Mouse (Mus musculus) kidney, adult 8-10 months (tissue): ENCODE measurements at regions not wholly inside any gene's neighbourhood (a gene's known extent, or its start where the extent isn't known, plus 50 kb on each side); places are given as distances from the start of the nearest gene placed in this dataset.

Source experiments
- DNase-seq, 2 experiments: peaks; one replicate each; pipeline ENCODE4 v3.0.0; 2022

DNA sequence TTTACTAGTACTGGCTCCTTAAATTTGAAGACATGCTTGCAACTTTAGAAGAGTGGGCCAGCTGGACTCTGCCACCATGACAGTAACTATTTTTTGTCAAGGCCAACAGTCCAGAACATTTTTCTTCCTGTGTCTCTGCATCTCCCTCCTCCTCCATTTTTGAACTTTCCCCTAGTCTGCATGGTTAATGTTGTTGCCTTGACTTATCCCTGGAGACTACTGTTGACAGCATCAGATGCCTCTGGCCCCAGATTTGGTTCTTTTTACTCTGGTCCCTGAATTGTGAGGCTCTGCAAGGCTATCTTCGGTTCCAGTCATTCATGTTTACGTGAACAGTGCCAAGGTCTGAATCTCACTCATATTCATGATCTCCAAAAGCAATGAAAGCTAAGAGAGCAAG lies 724.4 kb upstream of the 2610301B20Rik start:
- no peak for DNase-seq

DNA sequence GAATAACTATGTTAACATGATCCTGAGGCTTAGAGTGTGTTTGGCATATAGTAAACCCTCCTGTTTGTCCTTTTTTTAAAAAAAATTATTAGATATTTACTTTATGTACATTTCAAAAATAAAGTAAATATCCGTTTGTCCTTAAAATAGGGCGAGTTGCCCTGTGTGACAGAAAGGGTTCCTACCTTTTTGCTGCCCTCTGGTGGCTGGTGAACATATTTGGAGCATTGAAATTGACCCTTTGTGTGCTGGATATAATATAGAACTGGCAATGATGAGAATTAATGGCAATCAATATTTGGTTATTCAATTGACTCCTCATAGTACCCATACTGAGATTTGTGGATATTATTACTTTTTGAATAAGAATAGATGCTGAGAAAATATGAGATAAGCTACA lies 723.8 kb upstream of the 2610301B20Rik start:
- peak; percentile 5 to 29 for DNase-seq

DNA sequence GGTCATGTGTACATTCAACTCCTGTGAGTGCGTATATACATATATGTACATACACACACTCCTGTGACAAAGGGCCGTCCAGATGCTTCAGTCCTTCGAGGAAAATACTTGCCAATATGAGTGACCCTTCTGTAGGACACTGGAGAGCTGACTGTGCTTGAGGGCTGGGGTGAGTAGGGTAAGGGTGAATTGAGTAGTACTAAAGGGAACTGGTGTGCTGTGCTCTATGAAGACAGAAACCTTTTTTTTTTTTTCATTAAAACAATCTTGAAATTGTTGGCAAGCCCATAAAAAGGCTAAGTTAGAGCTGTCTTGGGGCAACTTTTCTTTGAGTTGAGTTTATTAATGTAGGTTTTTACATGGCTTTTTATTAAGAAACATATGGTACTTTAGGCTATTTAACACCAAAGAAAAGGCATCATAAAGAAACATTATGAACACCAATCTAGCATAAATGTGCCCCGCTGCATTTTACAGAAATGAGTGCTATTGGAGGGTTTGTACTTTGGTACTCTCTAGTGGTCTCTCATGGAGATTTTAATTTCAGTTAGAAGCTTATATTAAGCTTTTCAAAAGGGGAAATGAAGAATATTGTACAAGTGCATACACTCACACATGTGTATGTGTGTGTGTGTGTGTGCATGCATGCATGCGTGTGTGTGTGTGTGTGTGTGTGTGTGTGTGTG lies 718.5 kb upstream of the 2610301B20Rik start:
- DNase-seq: no peak

DNA sequence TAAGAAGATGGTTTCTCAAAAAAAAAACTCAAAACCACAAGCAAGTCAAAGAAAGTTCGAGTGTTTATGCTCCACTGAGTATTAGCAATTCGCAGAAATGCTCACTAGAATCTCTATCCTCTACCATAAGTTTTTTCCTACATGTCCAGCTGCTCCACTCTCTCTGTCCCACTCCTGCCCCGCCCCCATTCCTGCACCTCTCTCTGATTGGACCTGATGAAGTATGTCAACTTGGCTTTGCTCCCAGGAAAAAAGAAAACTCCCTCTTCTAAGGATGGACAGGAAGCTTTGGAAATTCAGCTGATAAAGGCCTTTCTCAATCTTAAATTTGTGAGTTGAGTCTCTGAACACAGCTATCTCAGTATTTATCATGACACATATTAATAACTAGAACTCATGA lies 684.4 kb upstream of the 2610301B20Rik start:
- DNase-seq: no peak

DNA sequence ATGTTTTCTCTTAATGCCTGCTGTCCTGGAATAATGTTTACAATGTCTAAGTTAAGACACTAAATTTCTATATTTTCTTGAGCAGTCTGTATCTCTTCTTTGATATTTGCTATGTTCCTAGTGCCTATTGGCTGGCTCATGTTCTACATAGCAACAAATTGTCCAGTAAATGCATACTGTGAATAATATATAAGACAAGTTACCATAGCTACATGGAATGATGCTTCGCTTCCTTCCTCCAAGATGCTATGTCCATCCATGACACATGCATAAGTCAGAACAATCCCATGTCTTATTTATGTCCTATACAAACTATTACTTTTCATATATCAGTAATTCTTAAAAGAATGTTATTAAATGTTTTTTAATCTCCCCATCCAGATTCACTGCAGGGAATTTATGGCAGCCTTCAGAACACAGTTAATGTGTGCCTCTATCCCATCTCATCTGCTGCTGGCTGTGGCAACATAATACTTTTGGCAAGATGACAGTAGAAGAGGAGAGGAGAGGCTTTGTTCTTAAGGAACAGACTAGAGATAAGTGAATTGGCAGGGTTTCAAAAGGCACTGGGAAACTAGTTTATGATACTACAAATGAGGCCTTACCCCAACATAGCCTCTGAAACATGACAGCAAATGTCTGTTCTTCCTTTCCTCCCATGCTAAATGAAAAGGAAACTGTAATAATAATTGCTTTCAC lies 676.9 kb upstream of the 2610301B20Rik start:
- no peak for DNase-seq

DNA sequence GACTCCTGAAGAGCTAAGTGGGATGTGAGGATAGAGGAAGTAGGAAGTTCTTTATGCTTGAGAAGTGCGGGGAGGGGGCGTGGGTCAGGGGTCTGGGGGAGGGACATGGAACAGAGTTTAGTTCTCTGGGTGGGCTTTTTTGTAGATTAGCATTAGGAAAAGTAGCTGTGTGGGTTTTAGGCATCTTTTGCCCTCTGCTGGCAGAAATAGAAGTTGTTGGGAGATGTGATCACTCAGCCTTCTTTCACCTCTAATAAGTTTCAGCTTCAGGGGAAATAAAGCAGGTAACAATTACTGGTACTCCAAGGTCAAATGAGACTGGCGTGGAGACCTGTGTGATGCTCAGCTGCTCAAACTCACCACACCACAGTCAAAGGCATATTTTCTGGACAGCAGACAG lies 672.5 kb upstream of the 2610301B20Rik start:
- DNase-seq: no peak

DNA sequence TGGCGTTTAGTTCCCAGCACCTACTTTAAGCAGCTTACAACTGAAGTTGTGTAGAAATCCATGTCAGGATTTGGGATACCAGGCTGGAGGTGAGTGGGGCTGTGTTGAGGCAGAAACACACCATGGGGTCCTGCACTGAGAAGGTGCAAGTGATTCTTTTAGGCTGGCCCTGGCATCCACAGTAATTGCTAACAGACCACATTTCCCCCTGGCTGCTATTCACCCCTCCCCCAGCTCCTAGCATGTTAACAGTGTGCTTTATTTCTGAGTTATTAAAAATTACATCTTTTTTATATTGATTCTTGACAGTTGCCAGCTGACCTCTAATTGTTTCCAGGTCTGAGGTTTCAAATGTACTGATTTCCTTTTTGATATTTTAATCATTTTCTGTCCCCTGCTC lies 670.1 kb upstream of the 2610301B20Rik start:
- no peak for DNase-seq

DNA sequence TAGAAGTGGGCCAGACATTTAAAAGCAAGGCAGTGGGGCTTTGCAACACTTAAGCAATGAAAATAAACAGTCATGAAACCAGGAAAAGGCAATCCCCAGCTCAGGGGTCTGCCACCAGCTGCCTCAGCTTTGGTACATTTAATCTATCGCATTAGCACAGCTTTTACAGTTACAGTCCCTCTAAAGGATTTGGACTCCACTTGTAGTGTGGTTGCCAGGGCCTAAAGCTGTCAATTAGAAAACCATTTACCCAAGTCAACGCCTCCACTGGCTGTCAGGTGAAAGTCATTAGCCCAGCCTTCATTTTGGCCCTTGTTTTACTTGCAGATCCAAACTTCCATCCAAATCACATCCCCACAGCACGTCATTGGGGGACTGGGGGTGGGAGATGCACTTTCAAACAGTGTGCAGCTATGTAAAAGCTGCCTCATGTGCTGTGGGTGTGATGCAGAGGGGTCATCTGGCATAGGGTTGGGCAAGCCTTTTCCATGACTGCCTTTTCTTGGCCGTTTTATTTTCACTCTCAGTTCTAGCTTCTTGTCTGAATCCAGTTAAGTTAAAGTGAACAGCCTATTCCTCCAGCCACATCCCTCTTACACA lies 664.9 kb upstream of the 2610301B20Rik start:
- DNase-seq: peak in 1 of 2 experiments; percentile 41

DNA sequence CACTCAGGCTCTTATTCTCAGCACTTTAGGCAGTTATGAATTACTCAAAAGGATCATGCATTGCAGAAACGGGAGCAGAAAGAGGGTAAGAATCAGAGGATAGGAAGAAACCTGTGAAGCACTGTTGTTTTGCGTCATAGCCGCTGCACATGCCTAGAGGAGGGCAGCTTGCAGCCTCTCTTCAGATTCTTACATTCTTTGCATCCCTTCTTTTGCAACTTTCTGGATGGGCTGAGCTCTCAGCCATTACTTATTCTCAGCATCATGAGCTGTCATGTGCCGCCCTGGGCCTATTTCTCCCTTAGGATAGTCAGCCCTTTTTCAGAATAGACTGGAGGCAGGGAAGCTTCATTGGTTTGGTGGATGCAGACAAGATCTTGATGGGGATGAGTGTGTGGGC lies 663.0 kb upstream of the 2610301B20Rik start:
- no peak for DNase-seq

DNA sequence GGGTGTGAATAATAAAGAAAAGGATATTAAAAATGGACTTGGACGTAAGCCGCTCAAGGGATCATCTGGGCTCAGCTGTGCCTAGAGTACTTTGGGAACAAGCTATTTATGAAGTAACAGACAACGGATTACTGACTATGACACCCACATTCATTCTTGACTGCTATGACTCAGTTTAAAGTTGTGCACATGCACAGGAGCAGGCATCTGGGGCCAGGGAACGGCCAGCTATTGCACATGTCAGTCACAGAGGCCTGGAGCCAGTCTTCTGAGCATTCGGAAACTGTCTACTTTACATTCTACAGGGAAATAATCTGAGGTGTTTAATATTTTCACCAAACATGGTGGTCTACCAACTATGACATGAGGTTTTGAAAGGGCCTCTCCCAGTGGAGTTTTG lies 639.0 kb upstream of the 2610301B20Rik start:
- DNase-seq: no peak

DNA sequence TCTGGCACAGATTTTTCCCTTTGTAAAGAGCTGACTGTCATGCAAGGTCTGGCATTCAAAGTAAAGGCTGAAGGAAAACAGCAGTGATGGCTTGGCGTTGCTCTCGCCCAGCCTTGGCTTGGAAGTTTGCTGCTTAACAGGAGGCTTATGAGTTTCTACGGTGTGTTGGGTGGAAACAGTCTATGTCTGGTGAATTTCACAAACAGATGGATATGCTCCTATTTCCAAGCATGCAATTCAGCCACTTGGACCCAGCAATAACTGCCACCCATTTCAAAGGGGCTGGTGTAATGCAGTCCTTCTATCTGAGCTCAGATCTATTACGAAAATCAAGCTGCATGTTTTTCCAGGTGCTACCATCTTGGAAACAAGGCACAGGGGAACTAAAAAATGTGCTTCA lies 632.2 kb upstream of the 2610301B20Rik start:
- DNase-seq: no peak

DNA sequence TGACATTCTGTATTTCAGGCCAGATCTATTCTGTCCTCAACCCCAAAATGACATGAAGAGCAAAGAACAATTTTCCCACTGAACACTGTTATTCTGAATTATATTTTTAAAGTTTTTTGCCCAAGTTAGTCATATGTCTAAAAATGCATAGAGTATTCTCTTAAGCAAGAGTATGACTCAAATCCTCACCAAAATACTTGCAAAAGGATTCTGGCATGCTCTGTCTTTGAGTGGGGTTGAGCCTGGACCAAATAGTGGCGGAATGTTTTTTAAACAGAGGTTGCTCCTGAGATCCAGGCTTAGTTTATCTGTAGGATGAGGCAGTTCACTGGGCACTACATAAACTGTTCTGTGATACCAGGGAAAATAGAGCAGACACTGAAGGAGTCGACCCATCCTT lies 631.4 kb upstream of the 2610301B20Rik start:
- DNase-seq: no peak

DNA sequence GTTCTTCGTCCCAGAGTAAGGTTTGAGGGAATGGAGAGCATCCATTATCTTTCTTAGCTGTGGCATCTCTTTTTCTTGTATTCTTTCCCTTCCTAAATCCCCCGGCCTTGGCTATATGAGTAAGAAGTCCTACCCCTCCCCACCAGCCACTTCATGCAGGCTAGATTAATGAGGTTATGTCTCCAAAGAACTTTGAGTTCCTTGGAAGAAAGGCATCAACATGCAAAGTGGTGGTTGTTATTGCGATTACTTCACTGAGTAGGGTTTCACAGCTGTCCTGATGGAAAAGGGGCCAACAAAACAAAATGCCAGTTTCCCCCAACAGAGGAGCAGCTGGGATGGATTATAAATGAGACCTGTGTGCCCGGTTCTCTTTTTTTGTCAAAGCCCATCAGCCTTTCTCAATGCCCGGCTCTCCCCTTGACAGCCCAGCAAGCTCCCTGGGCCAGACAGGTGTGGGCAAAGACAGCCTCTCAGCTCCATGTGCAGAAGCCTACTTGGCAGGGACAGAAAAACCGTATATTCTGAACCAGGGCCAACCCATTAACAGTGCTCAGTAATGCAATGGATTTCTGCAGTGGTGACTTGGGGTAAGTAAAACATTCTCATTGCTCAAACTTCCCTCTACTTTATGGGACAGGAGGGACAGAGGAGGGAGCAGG lies 620.1 kb upstream of the 2610301B20Rik start:
- DNase-seq: no peak

DNA sequence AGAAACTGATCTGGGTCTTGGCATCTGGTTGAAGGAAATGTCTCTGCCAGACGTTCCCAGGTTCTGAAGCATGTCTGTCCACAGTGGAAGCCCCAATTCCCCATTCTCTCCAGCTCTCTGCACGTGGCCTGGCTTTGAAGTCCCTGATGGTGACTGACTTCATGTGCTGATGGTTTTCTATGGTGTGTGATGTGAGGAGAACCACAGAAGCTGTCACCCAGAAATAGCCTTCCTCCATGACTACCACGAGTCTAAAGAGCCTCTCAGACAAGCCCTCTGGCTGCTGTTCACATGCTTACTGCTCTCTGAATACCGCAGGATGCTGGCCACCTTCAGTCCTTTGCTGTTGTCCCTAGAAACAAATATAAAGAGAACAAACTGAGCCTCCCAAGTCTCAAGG lies 616.8 kb upstream of the 2610301B20Rik start:
- no peak for DNase-seq

DNA sequence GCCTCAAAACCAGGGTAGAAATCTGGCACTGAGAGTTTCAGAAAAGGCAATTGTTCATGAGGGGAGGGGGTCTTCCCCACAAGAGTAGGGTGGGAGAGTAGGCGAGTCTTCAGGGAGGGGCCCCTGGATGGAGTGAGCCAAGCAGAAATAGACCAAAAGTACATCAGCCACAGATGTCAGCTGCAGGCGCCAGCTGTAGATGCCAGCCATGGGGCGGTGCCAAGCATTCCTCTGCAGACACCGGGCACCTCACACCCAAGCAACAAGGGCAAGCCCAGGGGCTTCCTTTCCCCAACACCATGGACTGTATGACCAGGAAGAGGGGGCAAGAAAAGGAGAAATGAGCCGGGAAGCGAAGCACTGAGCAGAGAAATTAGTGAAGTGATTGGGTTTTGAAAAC lies 613.9 kb upstream of the 2610301B20Rik start:
- DNase-seq: no peak

DNA sequence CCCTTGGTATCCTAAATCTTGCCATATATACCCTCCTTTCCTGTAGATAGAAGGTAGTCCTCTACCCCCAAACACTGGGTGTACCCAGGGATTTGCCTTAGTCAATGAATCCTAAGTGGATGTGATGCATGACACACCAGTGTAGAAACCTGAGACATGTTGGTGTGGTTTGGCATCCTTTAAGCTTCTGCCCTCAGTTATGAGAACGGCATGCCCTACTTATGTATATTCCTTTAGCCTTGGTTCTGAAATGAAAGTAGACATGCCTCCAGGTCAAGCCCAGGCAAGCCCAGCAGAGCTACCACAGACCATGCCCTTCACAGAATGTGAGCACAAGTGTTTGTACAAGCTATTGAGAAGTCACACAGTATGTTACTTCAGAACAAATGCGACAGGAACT lies 608.4 kb upstream of the 2610301B20Rik start:
- DNase-seq: no peak

DNA sequence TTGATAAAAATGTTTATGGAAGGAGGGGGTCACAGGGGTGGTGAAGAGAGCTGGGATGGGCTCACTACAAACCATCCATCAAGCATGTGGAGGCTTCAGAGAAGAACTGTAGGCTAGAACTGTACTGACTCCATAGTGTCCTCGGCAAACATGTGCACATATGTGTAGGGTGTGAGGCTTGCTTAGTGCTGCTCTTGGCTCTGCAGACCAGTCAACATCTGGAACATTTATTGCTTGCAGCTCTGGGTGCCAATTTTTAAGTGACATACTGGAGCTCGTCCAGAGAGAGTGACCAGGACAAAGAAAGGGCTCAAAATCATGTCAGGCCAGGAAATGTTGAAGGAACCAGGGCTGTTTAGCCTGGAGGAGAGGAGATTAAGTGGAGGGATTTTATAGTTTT lies 588.7 kb upstream of the 2610301B20Rik start:
- no peak for DNase-seq

DNA sequence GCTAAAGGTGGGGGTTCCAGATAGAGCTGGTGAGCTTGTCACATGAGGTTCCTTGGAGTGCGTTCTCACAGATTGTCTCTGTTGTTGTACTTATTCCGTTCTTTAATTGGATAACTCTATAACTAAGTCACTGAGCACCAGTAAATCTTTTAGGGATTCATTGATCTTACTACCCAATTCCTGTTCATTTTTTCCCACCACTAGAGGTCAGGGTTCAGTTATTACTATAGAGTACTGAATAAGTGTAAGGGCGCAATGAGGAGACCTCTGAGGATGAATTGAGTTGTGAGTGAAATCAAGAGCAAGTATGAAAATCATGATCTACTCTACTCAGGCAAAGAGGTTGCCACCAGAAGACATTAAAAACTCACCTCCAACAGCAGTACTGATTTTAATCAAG lies 584.0 kb upstream of the 2610301B20Rik start:
- no peak for DNase-seq

DNA sequence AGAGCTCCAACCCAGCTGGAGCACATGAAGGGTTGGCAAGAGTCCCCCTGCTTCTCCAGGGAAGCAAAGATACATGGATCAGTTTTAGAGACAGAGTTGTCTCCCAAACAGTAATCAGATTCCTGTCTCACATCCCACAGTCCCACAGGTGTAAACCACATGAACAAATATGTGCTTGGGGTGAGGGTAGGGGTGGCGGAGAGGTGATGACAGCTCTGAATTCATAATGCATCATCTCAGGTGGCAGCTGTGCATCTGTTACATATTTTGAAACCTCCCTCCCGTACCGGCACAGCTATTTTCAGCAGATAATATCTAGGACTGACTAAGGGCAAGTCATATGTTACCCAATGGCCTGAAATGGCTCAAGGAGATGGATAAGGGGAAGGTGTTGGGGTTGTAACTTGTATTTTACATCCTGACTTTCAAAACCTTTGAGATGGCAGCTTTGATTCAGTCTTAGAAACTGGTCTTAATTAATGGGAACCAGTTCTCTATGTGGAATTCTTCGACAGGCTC lies 579.2 kb upstream of the 2610301B20Rik start:
- no peak for DNase-seq

DNA sequence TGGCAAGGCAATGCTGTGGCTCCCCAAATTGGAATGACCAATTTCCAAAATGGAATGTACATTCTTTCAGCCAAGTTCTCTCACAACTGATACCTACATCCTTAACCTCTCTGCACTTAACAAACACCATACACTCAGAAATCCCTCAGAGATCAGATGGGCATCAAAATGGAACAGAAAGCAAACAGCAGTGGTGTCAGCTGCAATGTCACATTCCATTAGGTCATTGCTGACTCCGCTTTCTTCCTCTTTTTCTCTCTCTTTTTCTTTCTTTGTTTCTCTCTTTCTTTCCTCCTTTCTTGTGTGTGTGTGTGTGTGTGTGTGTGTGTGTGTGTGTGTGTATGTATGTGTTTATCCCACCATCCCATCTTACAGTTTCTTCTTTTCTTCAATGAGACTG lies 578.1 kb upstream of the 2610301B20Rik start:
- DNase-seq: no peak

DNA sequence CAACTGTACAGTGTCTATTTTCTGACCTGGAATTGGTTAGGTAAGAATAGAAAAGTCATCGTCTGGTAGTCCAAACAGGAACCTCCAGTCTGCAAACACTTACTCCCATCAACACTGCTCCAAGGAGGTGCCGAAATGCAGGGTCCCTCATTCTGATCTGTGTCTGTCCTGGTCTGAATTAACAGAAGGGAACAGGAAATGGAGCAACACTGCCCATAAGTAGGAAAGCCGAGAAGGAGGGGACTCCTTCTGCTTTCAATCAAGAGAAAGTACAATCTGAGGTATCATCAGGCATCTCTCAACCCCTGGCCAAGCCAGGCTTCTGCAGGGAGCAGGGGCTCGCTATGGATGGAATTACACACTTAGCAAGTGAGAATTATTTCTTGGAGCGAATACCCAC lies 562.4 kb upstream of the 2610301B20Rik start:
- no peak for DNase-seq

DNA sequence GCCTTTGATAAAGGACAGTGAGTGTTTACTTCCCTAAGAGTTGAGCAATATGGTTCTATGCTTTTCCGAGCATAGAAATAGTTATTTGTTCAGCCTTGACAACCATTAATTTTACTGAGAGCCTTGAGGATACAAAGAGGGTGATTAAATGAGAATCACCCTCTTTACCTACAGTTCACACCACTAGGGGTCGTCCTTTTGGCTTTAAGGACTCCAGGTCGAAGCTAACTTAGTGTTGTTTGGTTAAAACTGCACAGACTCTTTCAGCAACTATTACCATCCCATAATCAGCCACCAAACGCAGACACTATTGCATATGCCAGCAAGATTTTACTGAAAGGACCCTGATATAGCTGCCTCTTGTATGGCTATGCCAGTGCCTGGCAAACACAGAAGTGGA lies 559.2 kb upstream of the 2610301B20Rik start:
- DNase-seq: no peak

DNA sequence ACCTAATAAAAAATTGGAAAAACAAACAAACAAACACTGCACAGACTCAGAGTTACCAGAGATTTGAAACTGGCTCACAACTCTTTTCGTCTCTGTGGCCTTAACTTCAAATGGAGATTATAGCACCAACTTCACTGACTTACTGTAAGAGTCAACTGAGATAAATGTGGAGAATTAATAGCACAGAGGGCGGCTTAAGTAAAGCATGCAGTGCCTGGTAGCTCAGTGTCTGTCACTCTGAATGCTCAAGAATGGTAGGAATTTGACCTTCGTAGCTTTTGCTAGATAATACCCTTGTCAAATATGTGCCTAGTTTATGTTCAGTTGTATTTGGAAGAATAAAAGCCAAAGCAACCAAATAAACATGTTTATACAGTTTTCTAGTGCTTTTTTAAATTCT lies 558.4 kb upstream of the 2610301B20Rik start:
- no peak for DNase-seq

DNA sequence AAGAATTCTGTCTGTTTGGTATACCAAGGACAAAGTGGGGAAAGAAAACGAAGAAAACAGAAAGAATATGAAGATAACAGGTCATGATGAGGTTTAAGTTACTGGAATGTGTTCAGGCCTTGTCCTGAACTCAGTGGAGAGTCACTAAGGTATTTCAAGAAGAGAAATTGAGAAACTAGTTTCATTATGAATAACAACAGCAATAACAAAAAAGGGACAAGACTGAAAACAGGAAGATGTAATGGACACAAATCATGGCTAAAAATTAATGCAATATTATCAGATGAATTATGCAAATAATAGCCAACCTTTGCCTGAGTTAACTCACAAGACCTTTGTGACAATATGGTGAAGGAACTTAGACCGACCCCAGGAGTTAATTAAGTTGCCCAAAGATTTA lies 530.2 kb upstream of the 2610301B20Rik start:
- no peak for DNase-seq
